Mouse (Mus musculus) granulocyte monocyte progenitor cell, adult 5-6 weeks (primary cell): ENCODE measurements around the gene Gm9639. TPM values are rescaled to one million over a fixed set of nuclear protein-coding genes. Genes with fewer than 3 reads are reported as not detected.
"Not testable (repeated sequence)": the region's sequence is repeated elsewhere in the genome, so short reads cannot be mapped to it uniquely, and the experiment has no call there.

Experiments
- ATAC-seq: replicated peaks from 2 replicates; pipeline ENCODE4 v1.8.0; 2016; ENCODE audit warnings: mild to moderate bottlenecking, moderate TSS enrichment, inconsistent platforms; ENCODE audit not compliant: poor library complexity, severe bottlenecking
- total RNA-seq, 2 experiments: library from RNA; stranded (forward) in 1 of 2; stranded (reverse) in 1 of 2; fragments of 200-712, 200-1000 nt in 1 of 2; fragments of >200 nt in 1 of 2; fragmentation: Nextera tagmentation in 1 of 2; gene quantifications; 2 replicates each; pipeline ENCODE4 v1.2.3; 2014 to 2017

Gene Gm9639
- total RNA-seq, 2 experiments from 2014 or later, result not detected

DNA sequence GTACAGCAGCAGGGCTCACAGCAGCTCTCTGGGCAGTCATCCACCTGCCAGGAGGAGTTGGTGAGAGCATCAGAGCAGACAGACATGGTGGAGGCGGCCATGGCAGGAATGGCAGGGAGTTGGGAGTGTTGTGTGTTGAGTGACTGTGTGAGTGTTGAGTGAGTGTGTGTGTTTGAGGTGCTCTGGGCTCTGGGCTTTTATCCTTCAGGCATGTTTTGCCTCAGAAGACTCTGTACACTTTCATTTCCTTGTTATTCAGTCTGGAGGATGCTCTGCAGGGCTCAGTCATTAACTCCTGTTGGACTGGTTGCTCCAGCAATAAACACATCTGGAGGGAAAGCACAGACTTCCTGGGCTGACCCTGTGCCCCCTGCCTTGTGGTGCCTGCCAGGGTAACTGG, 35.3 kb downstream of the Gm9639 start, which contains the start of gene Gm3233:
Gene Gm3233 (minus strand): TSS at position 101 of the 400 bp plus-strand sequence.
- not testable (repeated sequence) for ATAC-seq

DNA sequence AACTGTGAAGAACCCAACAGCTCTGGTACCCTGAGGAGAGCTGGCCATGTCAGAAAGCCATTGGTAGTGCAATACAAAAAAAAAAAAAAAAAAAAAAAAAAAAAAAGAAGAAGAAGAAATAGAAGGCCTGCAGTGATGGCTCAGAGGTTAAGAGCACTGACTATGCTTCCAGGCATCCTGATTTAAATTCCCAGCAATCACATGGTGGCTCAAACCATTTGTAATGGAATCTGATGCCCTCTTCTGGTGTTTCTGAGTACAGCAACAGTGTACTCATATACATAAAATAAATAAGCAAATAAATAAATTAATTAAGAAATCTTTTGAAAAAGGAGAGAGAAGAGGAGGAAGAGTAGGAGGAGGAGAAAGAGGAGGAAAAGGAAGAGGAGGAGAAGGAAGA, 41.4 kb downstream of the Gm9639 start:
- no peak for ATAC-seq

DNA sequence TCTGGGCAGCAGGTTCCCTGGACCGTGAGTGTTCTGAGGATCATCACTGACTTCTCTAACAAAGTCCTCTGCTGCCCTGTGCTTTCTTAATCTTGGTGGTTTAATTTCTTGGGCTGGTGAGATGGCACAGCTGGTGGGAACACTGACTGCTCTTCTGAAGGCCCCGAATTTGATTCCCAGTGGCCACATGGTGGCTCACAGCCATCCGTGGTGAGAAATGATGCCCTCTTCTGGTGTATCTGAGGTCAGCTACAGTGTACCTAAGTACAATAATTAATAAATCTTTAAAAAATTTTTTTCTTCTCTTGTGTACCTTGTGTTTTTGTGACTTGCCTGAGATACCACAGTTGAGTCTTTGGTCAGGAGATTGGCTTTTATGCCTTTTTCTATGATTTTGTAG, 42.6 kb downstream of the Gm9639 start:
- not testable (repeated sequence) for ATAC-seq

DNA sequence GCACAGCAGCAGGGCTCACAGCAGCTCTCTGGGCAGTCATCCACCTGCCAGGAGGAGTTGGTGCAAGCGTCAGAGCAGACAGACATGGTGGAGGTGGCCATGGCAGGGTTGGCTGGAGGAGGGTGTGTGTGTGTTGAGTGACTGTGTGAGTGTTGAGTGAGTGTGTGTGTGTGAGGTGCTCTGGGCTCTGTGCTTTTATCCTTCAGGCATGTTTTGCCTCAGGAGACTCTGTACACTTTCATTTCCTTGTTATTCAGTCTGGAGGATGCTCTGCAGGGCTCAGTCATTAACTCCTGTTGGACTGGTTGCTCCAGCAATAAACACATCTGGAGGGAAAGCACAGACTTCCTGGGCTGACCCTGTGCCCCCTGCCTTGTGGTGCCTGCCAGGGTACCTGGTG, 43.6 kb downstream of the Gm9639 start, which contains the start of gene Gm9736:
Gene Gm9736 (minus strand): TSS at position 101 of the 400 bp plus-strand sequence.
- not testable (repeated sequence) for ATAC-seq

DNA sequence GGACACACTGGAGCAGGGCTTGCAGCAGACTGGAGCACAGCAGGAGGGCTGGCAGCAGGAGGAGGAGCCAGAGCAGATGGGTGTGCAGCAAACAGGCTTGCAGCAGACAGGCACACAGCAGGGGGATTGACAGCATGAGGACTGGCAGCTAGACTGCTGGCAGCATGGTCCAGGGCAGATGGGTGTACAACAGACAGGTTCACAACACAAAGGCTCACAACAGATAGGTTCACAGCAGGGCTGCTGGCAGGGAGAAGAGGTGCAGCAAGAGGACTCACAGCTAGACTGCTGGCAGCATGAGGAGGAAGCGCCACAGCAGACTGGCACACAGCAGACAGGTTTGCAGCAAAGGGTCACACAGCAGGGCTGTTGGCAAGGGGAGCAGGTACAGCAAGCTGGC, 44.2 kb downstream of the Gm9639 start:
- not testable (repeated sequence) for ATAC-seq

Other genes with a start within 250 kb of the Gm9639 start
Only the 30 nearest of the 33 such genes appear.
- gene Pttg1ip, start 213.4 kb downstream of the Gm9639 start, total RNA-seq (2014; fragmentation: Nextera tagmentation), result 36.6 and 39.0 TPM in 2 replicates
- 34.6 and 37.0 TPM in 2 replicates for gene Pttg1ip, start 213.4 kb downstream of the Gm9639 start, total RNA-seq (2017)
- 60.0 and 78.8 TPM in 2 replicates for gene Sumo3, start 189.0 kb downstream of the Gm9639 start, total RNA-seq (2014; fragmentation: Nextera tagmentation)
- gene Sumo3, start 189.0 kb downstream of the Gm9639 start, total RNA-seq (2017), result 197 and 205 TPM in 2 replicates
- not detected in 2 replicates for gene Gm49325, start 188.9 kb downstream of the Gm9639 start, total RNA-seq (2014; fragmentation: Nextera tagmentation)
- gene Gm49325, start 188.9 kb downstream of the Gm9639 start, total RNA-seq (2017), result 1.6 TPM in 1 of 2 replicates, not detected in the other
- 39.6 and 42.0 TPM in 2 replicates for gene Ube2g2, start 172.8 kb downstream of the Gm9639 start, total RNA-seq (2014; fragmentation: Nextera tagmentation)
- gene Ube2g2, start 172.8 kb downstream of the Gm9639 start, total RNA-seq (2017), result 29.5 and 53.3 TPM in 2 replicates
- 0.90 TPM in 1 of 2 replicates, not detected in the other for gene Tspear, start 108.5 kb downstream of the Gm9639 start, total RNA-seq (2014; fragmentation: Nextera tagmentation)
- gene Tspear, start 108.5 kb downstream of the Gm9639 start, total RNA-seq (2017), result 0.05 TPM in 1 of 2 replicates, not detected in the other
- gene Gm19402, start 104.3 kb downstream of the Gm9639 start, total RNA-seq (2014; fragmentation: Nextera tagmentation), result not detected in 2 replicates
- not detected in 2 replicates for gene Gm19402, start 104.3 kb downstream of the Gm9639 start, total RNA-seq (2017)
- gene Gm9508, start 97.8 kb downstream of the Gm9639 start, total RNA-seq (2014; fragmentation: Nextera tagmentation), result not detected in 2 replicates
- gene Gm9508, start 97.8 kb downstream of the Gm9639 start, total RNA-seq (2017), result not detected in 2 replicates
- gene Gm10272, start 88.5 kb downstream of the Gm9639 start, total RNA-seq (2014; fragmentation: Nextera tagmentation), result not detected in 2 replicates
- not detected in 2 replicates for gene Gm10272, start 88.5 kb downstream of the Gm9639 start, total RNA-seq (2017)
- not detected in 2 replicates for gene Gm10024, start 83.6 kb downstream of the Gm9639 start, total RNA-seq (2014; fragmentation: Nextera tagmentation)
- not detected in 2 replicates for gene Gm10024, start 83.6 kb downstream of the Gm9639 start, total RNA-seq (2017)
- not detected in 2 replicates for gene Gm10142, start 79.3 kb downstream of the Gm9639 start, total RNA-seq (2014; fragmentation: Nextera tagmentation)
- gene Gm10142, start 79.3 kb downstream of the Gm9639 start, total RNA-seq (2017), result not detected in 2 replicates
- not detected in 2 replicates for gene Krtap12-1, start 74.5 kb downstream of the Gm9639 start, total RNA-seq (2014; fragmentation: Nextera tagmentation)
- not detected in 2 replicates for gene Krtap12-1, start 74.5 kb downstream of the Gm9639 start, total RNA-seq (2017)
- not detected in 2 replicates for gene Gm10100, start 68.6 kb downstream of the Gm9639 start, total RNA-seq (2014; fragmentation: Nextera tagmentation)
- not detected in 2 replicates for gene Gm10100, start 68.6 kb downstream of the Gm9639 start, total RNA-seq (2017)
- not detected in 2 replicates for gene Gm18596, start 52.4 kb downstream of the Gm9639 start, total RNA-seq (2014; fragmentation: Nextera tagmentation)
- not detected in 2 replicates for gene Gm18596, start 52.4 kb downstream of the Gm9639 start, total RNA-seq (2017)
- gene Gm9736, start 43.7 kb downstream of the Gm9639 start, total RNA-seq (2014; fragmentation: Nextera tagmentation), result not detected in 2 replicates
- not detected in 2 replicates for gene Gm9736, start 43.7 kb downstream of the Gm9639 start, total RNA-seq (2017)
- gene Gm3233, start 35.4 kb downstream of the Gm9639 start, total RNA-seq (2014; fragmentation: Nextera tagmentation), result not detected in 2 replicates
- gene Gm3233, start 35.4 kb downstream of the Gm9639 start, total RNA-seq (2017), result not detected in 2 replicates
- not detected in 2 replicates for gene Gm3238, start 23.8 kb downstream of the Gm9639 start, total RNA-seq (2014; fragmentation: Nextera tagmentation)
- gene Gm3238, start 23.8 kb downstream of the Gm9639 start, total RNA-seq (2017), result not detected in 2 replicates
- gene Gm7138, start 18.1 kb downstream of the Gm9639 start, total RNA-seq (2014; fragmentation: Nextera tagmentation), result not detected in 2 replicates
- not detected in 2 replicates for gene Gm7138, start 18.1 kb downstream of the Gm9639 start, total RNA-seq (2017)
- gene Gm3250, start 12.5 kb downstream of the Gm9639 start, total RNA-seq (2014; fragmentation: Nextera tagmentation), result not detected in 2 replicates
- not detected in 2 replicates for gene Gm3250, start 12.5 kb downstream of the Gm9639 start, total RNA-seq (2017)
- not detected in 2 replicates for gene Gm7137, start 6.9 kb downstream of the Gm9639 start, total RNA-seq (2014; fragmentation: Nextera tagmentation)
- not detected in 2 replicates for gene Gm7137, start 6.9 kb downstream of the Gm9639 start, total RNA-seq (2017)
- gene Gm19668, start 4.1 kb upstream of the Gm9639 start, total RNA-seq (2014; fragmentation: Nextera tagmentation), result not detected in 2 replicates
- not detected in 2 replicates for gene Gm19668, start 4.1 kb upstream of the Gm9639 start, total RNA-seq (2017)
- gene Gm9507, start 16.8 kb upstream of the Gm9639 start, total RNA-seq (2014; fragmentation: Nextera tagmentation), result not detected in 2 replicates
- gene Gm9507, start 16.8 kb upstream of the Gm9639 start, total RNA-seq (2017), result not detected in 2 replicates
- not detected in 2 replicates for gene Gm2696, start 19.6 kb upstream of the Gm9639 start, total RNA-seq (2014; fragmentation: Nextera tagmentation)
- not detected in 2 replicates for gene Gm2696, start 19.6 kb upstream of the Gm9639 start, total RNA-seq (2017)
- gene Krtap10-4, start 32.0 kb upstream of the Gm9639 start, total RNA-seq (2014; fragmentation: Nextera tagmentation), result not detected in 2 replicates
- not detected in 2 replicates for gene Krtap10-4, start 32.0 kb upstream of the Gm9639 start, total RNA-seq (2017)
- gene Krtap10-10, start 40.9 kb upstream of the Gm9639 start, total RNA-seq (2014; fragmentation: Nextera tagmentation), result 0.75 TPM in 1 of 2 replicates, not detected in the other
- not detected in 2 replicates for gene Krtap10-10, start 40.9 kb upstream of the Gm9639 start, total RNA-seq (2017)
- not detected in 2 replicates for gene Gm36176, start 51.7 kb upstream of the Gm9639 start, total RNA-seq (2014; fragmentation: Nextera tagmentation)
- not detected in 2 replicates for gene Gm36176, start 51.7 kb upstream of the Gm9639 start, total RNA-seq (2017)
- gene Gm10318, start 57.8 kb upstream of the Gm9639 start, total RNA-seq (2014; fragmentation: Nextera tagmentation), result not detected in 2 replicates
- not detected in 2 replicates for gene Gm10318, start 57.8 kb upstream of the Gm9639 start, total RNA-seq (2017)
- gene Gm3285, start 66.9 kb upstream of the Gm9639 start, total RNA-seq (2014; fragmentation: Nextera tagmentation), result not detected in 2 replicates
- not detected in 2 replicates for gene Gm3285, start 66.9 kb upstream of the Gm9639 start, total RNA-seq (2017)
- gene Lrrc3, start 107.5 kb upstream of the Gm9639 start, total RNA-seq (2014; fragmentation: Nextera tagmentation), result not detected in 2 replicates
- not detected in 2 replicates for gene Lrrc3, start 107.5 kb upstream of the Gm9639 start, total RNA-seq (2017)
- gene Trpm2, start 175.5 kb upstream of the Gm9639 start, total RNA-seq (2014; fragmentation: Nextera tagmentation), result 1.9 and 9.1 TPM in 2 replicates
- gene Trpm2, start 175.5 kb upstream of the Gm9639 start, total RNA-seq (2017), result 1.9 and 3.6 TPM in 2 replicates
- 8.8 and 9.1 TPM in 2 replicates for gene 1810043G02Rik, start 183.4 kb upstream of the Gm9639 start, total RNA-seq (2014; fragmentation: Nextera tagmentation)
- gene 1810043G02Rik, start 183.4 kb upstream of the Gm9639 start, total RNA-seq (2017), result 7.4 and 9.9 TPM in 2 replicates